8 mouse cellular contexts compared by ENCODE assay signal in the genomic region with DNA sequence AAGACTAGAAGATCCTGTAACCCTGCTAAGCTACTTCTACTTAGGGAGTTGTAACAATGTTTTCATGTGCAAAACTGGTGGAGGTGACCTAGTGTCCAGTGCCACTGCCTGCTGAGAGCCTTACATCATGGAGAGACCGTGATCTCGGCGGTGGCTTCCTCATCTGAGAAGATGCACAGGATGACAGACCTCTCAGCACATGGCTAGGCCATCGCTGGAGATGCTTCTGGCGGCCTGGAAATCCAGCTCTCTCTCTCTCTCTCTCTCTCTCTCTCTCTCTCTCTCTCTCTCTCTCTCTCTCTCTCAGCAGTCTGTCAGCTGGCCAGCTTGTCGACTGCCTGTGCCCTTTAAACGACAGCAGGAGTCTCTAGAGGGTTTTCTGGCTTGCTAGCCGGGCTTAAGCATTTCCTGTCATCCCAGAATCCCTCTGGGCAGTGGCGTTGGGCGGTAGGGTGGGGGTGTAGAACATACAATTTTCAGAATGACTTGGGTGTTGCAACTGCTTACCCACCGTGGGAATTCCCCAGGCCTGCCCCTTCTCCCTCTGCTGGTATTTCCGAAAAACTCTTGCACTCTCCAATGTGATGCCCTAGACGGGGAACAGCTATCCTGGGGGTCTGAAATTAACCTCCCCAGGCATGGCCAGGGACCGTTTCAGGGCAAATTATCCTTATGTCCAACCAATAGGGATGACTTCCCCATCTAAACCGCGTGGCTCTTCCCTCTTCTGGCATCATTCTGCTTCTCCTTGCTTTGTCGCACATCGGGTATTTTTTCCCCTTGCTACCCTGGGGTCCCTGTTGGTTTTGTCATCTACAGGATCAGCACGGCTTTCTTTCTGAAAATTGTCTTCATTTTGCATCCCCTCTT. TPM values are rescaled to one million over a fixed set of nuclear protein-coding genes. Genes with fewer than 3 reads are reported as not detected.
DNase-seq lines count a peak whose midpoint lies in the region; ATAC-seq and TF ChIP-seq lines count a peak whose summit lies in the region.

No protein-coding gene starts in this region.

- 0 out of 2 replicates have a peak, but pooled peaks have one; percentile 33 for ATAC-seq in heart, embryonic 16.5 days (replicated peaks; ENCODE audit: extremely low read depth, insufficient read depth, low FRiP score)
- ATAC-seq in lung, embryonic 14.5 days (ENCODE audit: insufficient read depth) = no peak

- H3K9me3 ChIP-seq in heart, embryonic 16.5 days (replicated peaks; ENCODE audit: control insufficient read depth, low read length) = no peaks in the 10 kb centered on the region
- no peaks in the 10 kb centered on the region for H3K9me3 ChIP-seq in lung, embryonic 14.5 days (ENCODE audit: low read depth, low read length)

- no peak overlapping the region for H3K4me3 ChIP-seq in heart, embryonic 16.5 days (ENCODE audit: low read length)
- H3K4me3 ChIP-seq in lung, embryonic 14.5 days (ENCODE audit: low read depth, low read length) = no peak overlapping the region

- no peaks in the 10 kb centered on the region for H3K36me3 ChIP-seq in heart, embryonic 16.5 days (ENCODE audit: control insufficient read depth, insufficient read depth)
- no peaks in the 10 kb centered on the region for H3K36me3 ChIP-seq in lung, embryonic 14.5 days (ENCODE audit: insufficient read depth)

- 52% methylated on average over 19 of the region's 19 CpGs for WGBS in heart, embryonic 16.5 days
- 62% methylated on average over 19 of the region's 19 CpGs for WGBS in lung, embryonic 14.5 days

- intact Hi-C loops in left cerebral cortex, postnatal 14 days (cut with DNase I) = no loop called here

- H3K9ac ChIP-seq in heart, embryonic 16.5 days (ENCODE audit: low read length) = no peak overlapping the region
- no peak overlapping the region for H3K9ac ChIP-seq in lung, embryonic 14.5 days

- H3K27me3 ChIP-seq in heart, embryonic 16.5 days (ENCODE audit: control insufficient read depth, insufficient read depth, low read length) = no peaks in the 10 kb centered on the region
- no peaks in the 10 kb centered on the region for H3K27me3 ChIP-seq in lung, embryonic 14.5 days (ENCODE audit: insufficient read depth, low read length)

- peak overlapping the region; percentile 76 for H3K27ac ChIP-seq in heart, embryonic 16.5 days (ENCODE audit: low read length)
- H3K27ac ChIP-seq in lung, embryonic 14.5 days (ENCODE audit: low read depth) = peak overlapping the region; percentile 78

- no peak for TF ChIP-seq CTCF in lung, embryonic 14.5 days (IDR thresholded peaks at IDR 0.05; ENCODE audit: low read depth)

- H3K4me1 ChIP-seq in heart, embryonic 16.5 days (ENCODE audit: control insufficient read depth, insufficient read depth, low read length) = peaks cover 14% of the 10 kb centered on the region
- no peaks in the 10 kb centered on the region for H3K4me1 ChIP-seq in lung, embryonic 14.5 days (ENCODE audit: insufficient read depth)

- DNase-seq in gastrocnemius, adult 18-20 months (ENCODE audit: low spot score) = peak; percentile 29
- no peak for DNase-seq in gastrocnemius, postnatal 4 days (ENCODE audit: low spot score in 2 of 2)
- DNase-seq in adrenal gland, postnatal 36 days = peak; percentile 29 to 68
- peak; percentile 49 for DNase-seq in lung, embryonic 14.5 days
- DNase-seq in left cerebral cortex, adult 18-20 months (ENCODE audit: low spot score in 2 of 2) = no peak
- no peak for DNase-seq in left cerebral cortex, postnatal 14 days (ENCODE audit: low spot score in 2 of 2)
- DNase-seq in layer of hippocampus, postnatal 36 days = no peak

- no peak overlapping the region for H3K4me2 ChIP-seq in heart, embryonic 16.5 days (ENCODE audit: low read depth, low read length)
- no peak overlapping the region for H3K4me2 ChIP-seq in lung, embryonic 14.5 days

RNA-seq across cellular contexts. Expression of a gene that starts 2.5 kb away (rescaled TPM):
- under 1 TPM in 1 of 2 experiments, not detected in 1; 0.11 TPM for total RNA-seq in gastrocnemius, adult 18-20 months (2021)
- under 1 TPM in 1 of 2 experiments, not detected in 1; 0.13 TPM for total RNA-seq in gastrocnemius, postnatal 4 days (2021)
- not detected for total RNA-seq in adrenal gland, postnatal 36 days (2021)
- 0.16 TPM in 2 replicates for polyA plus RNA-seq in heart, embryonic 16.5 days (2015; fragmentation: Nextera tagmentation; extraction: Ambion mirVana)
- polyA plus RNA-seq in lung, embryonic 14.5 days (2014; fragmentation: Nextera tagmentation; extraction: Ambion mirVana) = 0.53 and 0.57 TPM in 2 replicates
- total RNA-seq in left cerebral cortex, adult 18-20 months (2021) = not detected
- total RNA-seq in left cerebral cortex, postnatal 14 days (2021) = not detected
- total RNA-seq in layer of hippocampus, postnatal 36 days (2021) = not detected

Comparison
In these comparisons a context has a peak if more than half of its experiments do, and no peak if none do; other contexts are left out.
1. DNase-seq: peak in gastrocnemius, adult 18-20 months (single experiment), adrenal gland, postnatal 36 days (2 of 2) and lung, embryonic 14.5 days (single experiment); none in gastrocnemius, postnatal 4 days (0 of 2), left cerebral cortex, adult 18-20 months (0 of 2), left cerebral cortex, postnatal 14 days (0 of 2) and layer of hippocampus, postnatal 36 days (0 of 2).